Mouse (Mus musculus): Measurements from ENCODE around the gene Spata25. TPM values are rescaled to one million over a fixed set of nuclear protein-coding genes. Genes with fewer than 3 reads are reported as not detected.

Spata25 gene
- polyA plus RNA-seq, 1 experiment, result 1.4 TPM

DNA sequence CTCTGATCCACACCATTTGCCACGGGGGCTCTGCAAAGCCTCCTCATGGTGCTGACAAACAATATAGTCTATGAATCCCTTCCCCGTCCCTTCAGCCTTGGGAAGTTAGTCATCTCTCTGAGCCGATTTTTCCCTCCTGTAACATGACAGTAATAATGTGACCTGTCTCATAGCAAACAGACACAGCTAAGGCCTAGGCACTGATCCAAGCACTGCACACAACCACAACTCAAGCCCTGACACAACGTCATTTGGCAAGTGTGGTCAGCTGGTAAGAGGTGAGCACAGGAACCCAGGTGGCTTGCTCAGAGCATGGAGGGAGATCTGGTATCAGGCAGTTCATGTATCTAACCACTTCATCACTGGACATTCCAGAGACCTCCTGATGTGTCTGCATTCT lies 32.5 kb downstream of the Spata25 start:
- H3K4me1 ChIP-seq (ENCODE audit: control insufficient read depth, insufficient read depth, low read length), result 0 out of 2 replicates have a peak, but pooled peaks cover under 1% of the 10 kb centered on the region
- TF ChIP-seq CTCF (IDR thresholded peaks at IDR 0.05; ENCODE audit: low read depth, low read length), result no peak
- no peak for TF ChIP-seq POLR2A (IDR thresholded peaks at IDR 0.05; ENCODE audit: borderline replicate concordance, low read depth, low read length)
- no peak overlapping the region for H3K27ac ChIP-seq (ENCODE audit: insufficient read depth, low read depth, low read length)
- no peak overlapping the region for H3K4me3 ChIP-seq (ENCODE audit: insufficient read depth, low read length)

DNA sequence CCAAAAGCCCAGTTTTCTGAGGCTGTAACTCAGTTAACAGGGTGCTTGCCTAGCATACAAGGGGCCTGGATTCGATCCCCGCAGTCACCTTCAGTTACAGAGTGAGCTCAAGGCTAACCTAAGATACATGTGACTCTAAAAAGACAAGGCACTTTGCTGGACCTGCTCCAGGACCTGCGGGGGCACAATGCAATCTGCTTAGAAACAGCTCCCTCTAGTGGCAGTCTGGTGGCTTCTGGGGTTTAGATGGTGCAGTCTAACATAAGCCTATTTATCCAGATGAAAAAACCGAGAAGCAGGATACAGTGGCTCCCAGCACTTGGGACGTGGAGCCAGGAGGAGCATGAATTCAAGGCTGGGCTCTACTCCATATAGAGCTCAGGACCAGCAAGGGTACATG lies 34.0 kb downstream of the Spata25 start:
- Histone ChIP-seq H3K27ac (ENCODE audit: insufficient read depth, low read depth, low read length) (no peak overlapping the region), H3K4me3 (ENCODE audit: insufficient read depth, low read length) (no peak overlapping the region), H3K4me1 (ENCODE audit: control insufficient read depth, insufficient read depth, low read length) (peaks cover 6% of the 10 kb centered on the region)
- no peak for TF ChIP-seq POLR2A (IDR thresholded peaks at IDR 0.05; ENCODE audit: borderline replicate concordance, low read depth, low read length)
- peak; percentile 82 for TF ChIP-seq CTCF (IDR thresholded peaks at IDR 0.05; ENCODE audit: low read depth, low read length)

DNA sequence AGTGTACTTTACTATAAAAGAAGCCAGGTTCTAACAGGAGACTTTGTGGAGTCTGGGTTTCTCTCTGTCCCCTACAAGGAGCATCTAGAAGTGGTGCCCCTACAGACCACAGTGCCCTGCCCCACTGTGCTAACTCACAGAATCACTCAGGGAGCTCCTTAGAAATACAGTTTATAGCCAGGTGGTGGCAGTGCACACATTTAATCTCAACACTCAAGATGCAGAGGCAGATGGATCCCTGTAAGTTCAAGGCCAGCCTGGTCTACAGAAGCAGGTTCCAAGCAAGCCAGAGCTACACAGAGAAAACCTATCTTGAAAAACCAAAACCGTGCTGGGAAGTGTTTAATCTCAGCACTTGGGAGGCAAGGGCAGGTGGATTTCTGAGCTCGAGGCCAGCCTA lies 34.6 kb downstream of the Spata25 start:
- peaks cover 6% of the 10 kb centered on the region for H3K4me1 ChIP-seq (ENCODE audit: control insufficient read depth, insufficient read depth, low read length)
- no peak overlapping the region for H3K4me3 ChIP-seq (ENCODE audit: insufficient read depth, low read length)
- no peak overlapping the region for H3K27ac ChIP-seq (ENCODE audit: insufficient read depth, low read depth, low read length)
- TF ChIP-seq POLR2A (IDR thresholded peaks at IDR 0.05; ENCODE audit: borderline replicate concordance, low read depth, low read length) (no peak), CTCF (IDR thresholded peaks at IDR 0.05; ENCODE audit: low read depth, low read length) (no peak)

DNA sequence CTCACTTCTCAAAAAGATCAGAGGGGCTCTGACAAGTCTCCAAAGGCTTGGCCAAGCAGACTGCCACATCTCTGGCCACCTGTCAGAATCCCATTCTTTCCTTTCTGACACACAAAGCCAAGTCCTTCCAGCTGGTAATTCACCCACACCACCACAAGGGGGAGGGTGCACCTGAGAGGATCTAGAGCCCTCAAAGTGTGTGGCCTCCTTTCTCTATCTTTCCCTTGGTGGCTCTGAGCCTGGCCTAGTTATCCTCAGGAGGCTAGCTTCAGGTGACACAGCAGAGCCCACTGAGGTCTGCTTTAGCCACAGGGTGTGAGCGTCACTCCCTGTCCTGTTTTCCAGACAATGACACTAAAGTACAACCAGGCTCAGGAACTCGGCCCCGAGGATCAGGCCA lies 35.1 kb downstream of the Spata25 start:
- peaks cover 6% of the 10 kb centered on the region for H3K4me1 ChIP-seq (ENCODE audit: control insufficient read depth, insufficient read depth, low read length)
- TF ChIP-seq CTCF (IDR thresholded peaks at IDR 0.05; ENCODE audit: low read depth, low read length) (peak; percentile 28; the same call in 1 of the 2 replicates), POLR2A (IDR thresholded peaks at IDR 0.05; ENCODE audit: borderline replicate concordance, low read depth, low read length) (no peak)
- no peak overlapping the region for H3K4me3 ChIP-seq (ENCODE audit: insufficient read depth, low read length)
- no peak overlapping the region for H3K27ac ChIP-seq (ENCODE audit: insufficient read depth, low read depth, low read length)

DNA sequence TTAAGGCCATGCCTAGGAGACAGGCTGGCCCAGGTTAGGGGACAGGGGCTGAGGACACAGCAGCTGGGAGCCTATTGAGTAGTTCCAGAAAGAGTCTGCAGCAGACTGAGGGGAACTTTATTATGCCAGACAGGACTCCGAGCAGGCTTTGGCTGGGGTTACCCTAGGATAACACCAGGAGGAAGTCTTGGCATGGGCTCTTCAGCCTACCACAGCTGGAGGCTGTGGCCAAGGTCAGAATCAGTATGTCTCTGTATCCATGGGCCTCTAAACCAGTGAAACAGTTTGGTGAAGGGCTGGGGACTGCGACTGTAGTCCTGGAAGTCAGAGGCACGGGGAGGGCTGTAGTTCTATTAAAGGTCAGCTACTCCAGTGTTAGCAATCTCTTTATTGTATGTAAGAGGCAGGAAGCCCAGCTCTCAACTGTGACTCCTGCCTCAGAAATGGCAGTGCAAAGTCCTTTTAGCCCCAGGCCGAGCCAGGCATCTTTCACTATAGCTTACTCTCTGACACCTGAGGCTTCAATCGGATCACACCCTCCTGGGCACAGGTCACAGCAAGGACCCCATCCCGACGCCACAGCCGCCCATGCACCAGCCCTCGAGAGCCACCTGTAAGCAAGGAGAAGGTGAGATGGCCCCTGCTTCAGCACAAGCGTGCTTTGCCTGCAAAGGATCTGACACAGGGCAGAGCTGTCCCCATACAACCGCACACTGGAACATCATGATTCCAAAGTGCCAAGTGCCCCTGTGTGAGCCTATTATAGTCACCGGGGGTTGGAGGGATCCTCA lies 35.7 kb downstream of the Spata25 start:
- TF ChIP-seq POLR2A (IDR thresholded peaks at IDR 0.05; ENCODE audit: borderline replicate concordance, low read depth, low read length) (no peak), CTCF (IDR thresholded peaks at IDR 0.05; ENCODE audit: low read depth, low read length) (no peak)
- Histone ChIP-seq H3K4me3 (ENCODE audit: insufficient read depth, low read length) (no peak overlapping the region), H3K4me1 (ENCODE audit: control insufficient read depth, insufficient read depth, low read length) (peaks cover 6% of the 10 kb centered on the region), H3K27ac (ENCODE audit: insufficient read depth, low read depth, low read length) (no peak overlapping the region)

DNA sequence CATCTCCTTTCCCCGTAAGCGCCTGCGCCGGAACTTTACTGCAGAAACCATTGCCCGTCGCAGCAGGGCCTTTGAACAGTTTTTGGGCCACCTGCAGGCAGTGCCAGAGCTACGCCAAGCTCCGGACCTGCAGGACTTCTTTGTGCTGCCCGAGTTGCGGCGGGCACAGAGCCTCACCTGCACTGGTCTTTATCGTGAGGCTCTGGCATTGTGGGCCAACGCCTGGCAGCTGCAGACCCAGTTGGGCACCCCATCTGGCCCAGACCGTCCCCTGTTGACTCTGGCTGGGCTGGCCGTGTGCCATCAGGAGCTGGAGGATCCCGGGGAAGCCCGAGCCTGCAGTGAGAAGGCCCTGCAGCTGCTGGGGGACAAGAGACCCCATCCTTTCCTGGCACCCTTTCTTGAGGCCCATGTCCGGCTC lies 36.5 kb downstream of the Spata25 start:
- Histone ChIP-seq H3K27ac (ENCODE audit: insufficient read depth, low read depth, low read length) (no peak overlapping the region), H3K4me3 (ENCODE audit: insufficient read depth, low read length) (no peak overlapping the region), H3K4me1 (ENCODE audit: control insufficient read depth, insufficient read depth, low read length) (peaks cover 9% of the 10 kb centered on the region)
- TF ChIP-seq POLR2A (IDR thresholded peaks at IDR 0.05; ENCODE audit: borderline replicate concordance, low read depth, low read length) (no peak), CTCF (IDR thresholded peaks at IDR 0.05; ENCODE audit: low read depth, low read length) (no peak)

DNA sequence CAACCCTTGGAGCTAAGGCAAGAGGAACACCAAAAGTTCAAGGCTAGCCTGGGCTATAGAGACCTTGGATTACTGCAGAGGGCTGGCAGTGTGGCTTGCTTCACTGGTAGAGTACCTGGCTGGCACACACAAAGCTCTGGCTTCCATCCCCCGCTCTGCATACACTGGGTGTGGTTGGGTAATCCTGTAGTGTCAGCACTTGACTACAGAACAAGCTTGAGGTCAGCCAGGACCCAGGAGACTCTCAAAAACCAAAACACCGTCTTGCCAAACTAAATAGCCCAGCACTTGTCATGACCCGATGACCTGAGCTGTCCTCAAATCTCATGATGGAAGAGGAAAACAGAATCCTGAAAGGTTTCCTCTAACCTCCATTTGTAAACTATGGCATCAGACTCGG lies 37.9 kb downstream of the Spata25 start:
- H3K27ac ChIP-seq (ENCODE audit: insufficient read depth, low read depth, low read length), result no peak overlapping the region
- peaks cover 13% of the 10 kb centered on the region for H3K4me1 ChIP-seq (ENCODE audit: control insufficient read depth, insufficient read depth, low read length)
- TF ChIP-seq POLR2A (IDR thresholded peaks at IDR 0.05; ENCODE audit: borderline replicate concordance, low read depth, low read length) (no peak), CTCF (IDR thresholded peaks at IDR 0.05; ENCODE audit: low read depth, low read length) (no peak)
- H3K4me3 ChIP-seq (ENCODE audit: insufficient read depth, low read length), result no peak overlapping the region

DNA sequence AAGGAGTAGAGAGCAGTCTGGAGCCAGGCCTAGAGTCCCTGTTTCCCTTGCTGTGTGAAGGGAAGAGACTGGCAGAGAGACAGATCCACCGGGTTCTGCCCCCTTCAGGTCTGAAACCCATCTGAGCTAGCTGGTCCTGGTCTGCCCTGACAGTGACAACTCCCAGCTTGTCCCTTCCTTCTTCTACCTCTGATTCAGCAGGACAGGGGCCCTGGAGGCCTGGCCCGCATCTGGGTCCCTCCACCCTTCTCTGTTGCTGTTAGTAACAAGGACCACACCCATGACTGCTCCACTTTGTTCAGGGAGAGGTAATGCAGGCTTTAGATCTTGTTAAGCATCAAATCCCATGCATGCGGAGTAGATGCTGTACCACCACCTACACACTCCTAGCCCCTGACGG lies 39.9 kb downstream of the Spata25 start:
- TF ChIP-seq CTCF (IDR thresholded peaks at IDR 0.05; ENCODE audit: low read depth, low read length) (no peak), POLR2A (IDR thresholded peaks at IDR 0.05; ENCODE audit: borderline replicate concordance, low read depth, low read length) (no peak)
- no peak overlapping the region for H3K27ac ChIP-seq (ENCODE audit: insufficient read depth, low read depth, low read length)
- peaks cover 17% of the 10 kb centered on the region for H3K4me1 ChIP-seq (ENCODE audit: control insufficient read depth, insufficient read depth, low read length)

DNA sequence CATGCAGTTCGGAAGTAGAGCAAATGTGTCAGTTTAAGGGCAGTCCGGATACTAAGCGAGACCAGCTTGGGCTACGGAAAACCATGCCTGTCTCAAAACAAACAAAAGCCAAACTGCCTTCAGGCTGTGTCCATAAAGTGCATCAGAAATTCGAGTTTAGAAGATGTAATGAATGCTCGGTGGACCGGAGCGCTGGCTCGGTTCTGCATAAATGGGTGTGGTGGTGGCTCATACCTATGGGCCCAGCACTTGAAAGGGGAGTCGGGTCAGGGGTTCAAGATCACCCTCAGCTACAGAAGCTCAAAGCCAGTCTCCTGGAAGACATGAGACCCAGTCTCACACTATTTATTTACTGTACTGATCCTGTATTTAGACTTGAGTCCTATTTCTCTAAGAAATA lies 40.6 kb downstream of the Spata25 start:
- Histone ChIP-seq H3K4me1 (ENCODE audit: control insufficient read depth, insufficient read depth, low read length) (peaks cover 17% of the 10 kb centered on the region), H3K27ac (ENCODE audit: insufficient read depth, low read depth, low read length) (no peak overlapping the region), H3K4me3 (ENCODE audit: insufficient read depth, low read length) (no peak overlapping the region)
- TF ChIP-seq POLR2A (IDR thresholded peaks at IDR 0.05; ENCODE audit: borderline replicate concordance, low read depth, low read length), result no peak
- TF ChIP-seq CTCF (IDR thresholded peaks at IDR 0.05; ENCODE audit: low read depth, low read length), result no peak

More for the DNA sequence above, 39.9 kb downstream of the Spata25 start:
- H3K4me3 ChIP-seq (ENCODE audit: insufficient read depth, low read length), result no peak overlapping the region

DNA sequence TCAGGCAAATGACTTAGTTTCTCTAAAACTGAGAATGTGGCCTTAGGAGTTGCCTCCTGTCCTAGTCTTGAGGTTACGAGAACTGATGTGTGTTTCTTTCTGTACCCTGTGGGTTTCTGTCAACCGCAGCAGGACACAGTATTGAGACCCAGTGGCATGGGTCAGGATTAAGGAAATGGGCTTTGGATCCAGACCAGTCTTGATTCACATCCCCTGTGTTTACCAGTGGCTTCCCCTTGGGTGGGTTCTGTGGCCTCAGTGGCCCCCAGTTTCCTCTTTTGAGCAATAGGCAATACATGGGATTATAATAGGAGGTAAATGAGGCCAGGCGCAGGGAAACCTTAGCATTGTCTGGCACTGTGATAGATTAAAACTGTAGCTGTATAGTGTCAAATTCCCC lies 41.3 kb downstream of the Spata25 start:
- TF ChIP-seq CTCF (IDR thresholded peaks at IDR 0.05; ENCODE audit: low read depth, low read length), result no peak
- no peak for TF ChIP-seq POLR2A (IDR thresholded peaks at IDR 0.05; ENCODE audit: borderline replicate concordance, low read depth, low read length)
- peaks cover 17% of the 10 kb centered on the region for H3K4me1 ChIP-seq (ENCODE audit: control insufficient read depth, insufficient read depth, low read length)
- no peak overlapping the region for H3K27ac ChIP-seq (ENCODE audit: insufficient read depth, low read depth, low read length)
- no peak overlapping the region; the same call in 1 of the 2 replicates for H3K4me3 ChIP-seq (ENCODE audit: insufficient read depth, low read length)
